Mouse (Mus musculus) activated CD4-positive, CD25-positive, alpha-beta regulatory T cell, adult 9 weeks (primary cell): ENCODE measurements around the gene Zfp763. TPM values are rescaled to one million over a fixed set of nuclear protein-coding genes. Genes with fewer than 3 reads are reported as not detected.

Experiments
- polyA plus RNA-seq: library from polyadenylated mRNA; unstranded; fragments of 100-300 nt; shearing (Covaris generic); gene quantifications from one replicate; pipeline ENCODE4 v1.2.1, GENCODE M21; 2017

Zfp763 gene
- 7.9 TPM for polyA plus RNA-seq

GRCm38 (mm10) chr17:33032900-33033891, at the start of gene Zfp763:
Zfp763 (minus strand) TSS chr17:33033402.

DNA sequence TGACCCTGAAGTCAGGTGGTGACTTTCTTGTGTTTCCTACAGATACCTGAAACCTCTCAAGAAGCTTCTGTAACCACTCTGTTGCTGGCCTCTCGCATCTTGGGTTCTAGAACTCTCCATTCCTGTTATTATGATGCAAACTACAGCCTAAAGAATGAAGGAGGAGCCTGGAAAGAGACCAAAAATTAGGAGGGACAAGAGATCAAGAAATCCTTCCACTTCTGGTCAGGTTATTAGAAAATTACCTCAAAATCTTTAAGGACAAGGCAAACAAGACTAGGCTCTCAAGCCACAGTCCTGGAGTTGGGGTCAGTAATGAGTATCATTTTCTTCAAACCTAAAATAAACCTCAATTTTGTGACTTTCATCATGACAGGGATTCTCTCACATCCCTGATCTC, 34.8 kb upstream of the Zfp763 start, which contains the start of gene 4921501E09Rik:
Gene 4921501E09Rik (minus strand): TSS at position 101 of the 400 bp plus-strand sequence.

GRCm38 (mm10) chr17:32992699-32993474, 40.3 kb downstream of the Zfp763 start, which contains the start of gene Zfp952:
Zfp952 (plus strand) TSS chr17:32993129.

Other genes with a start within 250 kb of the Zfp763 start
- gene Zfp871, start 245.1 kb downstream of the Zfp763 start, polyA plus RNA-seq = 36.4 TPM
- 0.26 TPM for gene Zfp811, start 223.5 kb downstream of the Zfp763 start, polyA plus RNA-seq
- 15.8 TPM for gene Zfp799, start 203.1 kb downstream of the Zfp763 start, polyA plus RNA-seq
- 12.9 TPM for gene Zfp870, start 141.8 kb downstream of the Zfp763 start, polyA plus RNA-seq
- not detected for gene Cyp4f14, start 116.1 kb downstream of the Zfp763 start, polyA plus RNA-seq
- 49.2 TPM for gene Cyp4f13, start 86.0 kb downstream of the Zfp763 start, polyA plus RNA-seq
- 21.8 TPM for gene Zfp472, start 67.6 kb downstream of the Zfp763 start, polyA plus RNA-seq
- gene Zfp952, start 40.3 kb downstream of the Zfp763 start, polyA plus RNA-seq = 22.8 TPM
- gene 4921501E09Rik, start 34.7 kb upstream of the Zfp763 start, polyA plus RNA-seq = not detected
- gene Zfp563, start 55.9 kb upstream of the Zfp763 start, polyA plus RNA-seq = 8.2 TPM
- gene Morc2b, start 106.3 kb upstream of the Zfp763 start, polyA plus RNA-seq = not detected
- gene Olfr55, start 135.0 kb upstream of the Zfp763 start, polyA plus RNA-seq = not detected
- gene Olfr239, start 157.9 kb upstream of the Zfp763 start, polyA plus RNA-seq = not detected
- not detected for gene Olfr1564, start 188.3 kb upstream of the Zfp763 start, polyA plus RNA-seq
- 18.7 TPM for gene Zfp955a, start 221.7 kb upstream of the Zfp763 start, polyA plus RNA-seq
- 0.04 TPM for gene Olfr63, start 231.3 kb upstream of the Zfp763 start, polyA plus RNA-seq